Mouse (Mus musculus): ENCODE measurements around the gene Ak3.
"Not testable (repeated sequence)": the region's sequence is repeated elsewhere in the genome, so short reads cannot be mapped to it uniquely, and the experiment has no call there.

Gene Ak3

GRCm38 (mm10) chr19:29042647-29043046 is 5.1 kb downstream of the Ak3 start:
- no peak for DNase-seq

DNA sequence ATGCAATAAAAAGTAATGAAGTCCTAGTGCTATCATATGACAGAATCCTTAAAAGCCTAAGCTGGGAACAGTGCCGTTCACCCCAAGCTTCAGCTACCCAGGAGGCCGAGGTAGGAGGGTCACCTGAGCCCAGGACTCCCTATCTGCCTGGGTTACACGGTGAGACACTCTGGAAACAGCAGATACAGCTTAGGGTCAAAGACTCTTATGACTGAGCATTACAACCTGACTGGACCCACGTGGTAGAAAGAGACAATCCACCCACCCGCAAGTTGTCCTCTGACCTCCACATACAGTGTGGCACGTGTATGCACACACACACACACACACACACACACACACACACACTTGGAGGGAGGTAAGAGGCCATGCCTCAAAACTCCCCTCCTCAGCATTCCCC is 5.6 kb downstream of the Ak3 start:
- no peak for DNase-seq

- no peak for DNase-seq
Measured at GRCm38 (mm10) chr19:29040206-29040605, 7.6 kb downstream of the Ak3 start.

GRCm38 (mm10) chr19:29039334-29039733 is 8.4 kb downstream of the Ak3 start:
- DNase-seq = no peak

- no peak for DNase-seq
Measured at GRCm38 (mm10) chr19:29037541-29037940, 10.2 kb downstream of the Ak3 start.

DNA sequence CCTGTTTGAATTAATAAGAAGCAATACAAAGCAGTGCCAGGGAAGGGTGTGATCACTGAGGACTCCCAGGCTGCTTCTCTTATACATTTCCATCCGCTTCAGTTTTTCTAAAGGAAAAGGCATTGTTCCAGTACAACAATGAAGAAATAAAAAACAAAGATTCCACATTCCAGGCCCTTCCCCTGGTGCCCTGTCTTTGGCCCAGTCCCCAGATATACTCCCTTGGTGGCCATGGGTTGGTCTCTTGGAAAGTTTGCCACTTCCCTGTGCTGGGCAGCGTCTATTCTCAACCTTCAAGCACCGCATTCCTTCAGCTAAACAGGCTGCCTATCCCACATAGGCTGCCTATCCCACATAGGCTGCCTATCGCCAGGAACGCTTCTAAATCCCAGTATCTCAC is 10.7 kb downstream of the Ak3 start:
- DNase-seq = no peak

DNA sequence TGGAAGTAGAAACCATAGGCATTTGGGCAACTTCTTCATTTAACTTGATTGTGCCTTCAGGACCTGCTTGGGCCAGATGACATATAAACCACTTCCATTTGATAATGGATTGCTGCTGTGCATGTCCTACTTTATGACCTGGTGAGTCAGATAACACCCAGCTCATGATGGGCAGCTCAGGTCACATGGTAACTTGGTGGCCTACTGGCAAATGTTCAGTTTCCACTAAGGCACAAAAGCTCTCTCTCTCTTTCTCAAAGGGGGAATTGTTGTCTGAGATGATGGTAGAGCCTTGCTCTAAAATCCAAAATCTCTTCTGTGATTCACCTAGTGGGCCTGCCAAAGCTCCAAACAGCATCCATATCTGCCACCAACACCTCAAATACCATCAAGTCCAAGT is 15.1 kb downstream of the Ak3 start:
- no peak for DNase-seq

GRCm38 (mm10) chr19:29031788-29032187 is 16.0 kb downstream of the Ak3 start:
- no peak for DNase-seq

- DNase-seq = peak; percentile 43 to 51
Measured at GRCm38 (mm10) chr19:29024391-29024947, 23.3 kb downstream of the Ak3 start.

DNA sequence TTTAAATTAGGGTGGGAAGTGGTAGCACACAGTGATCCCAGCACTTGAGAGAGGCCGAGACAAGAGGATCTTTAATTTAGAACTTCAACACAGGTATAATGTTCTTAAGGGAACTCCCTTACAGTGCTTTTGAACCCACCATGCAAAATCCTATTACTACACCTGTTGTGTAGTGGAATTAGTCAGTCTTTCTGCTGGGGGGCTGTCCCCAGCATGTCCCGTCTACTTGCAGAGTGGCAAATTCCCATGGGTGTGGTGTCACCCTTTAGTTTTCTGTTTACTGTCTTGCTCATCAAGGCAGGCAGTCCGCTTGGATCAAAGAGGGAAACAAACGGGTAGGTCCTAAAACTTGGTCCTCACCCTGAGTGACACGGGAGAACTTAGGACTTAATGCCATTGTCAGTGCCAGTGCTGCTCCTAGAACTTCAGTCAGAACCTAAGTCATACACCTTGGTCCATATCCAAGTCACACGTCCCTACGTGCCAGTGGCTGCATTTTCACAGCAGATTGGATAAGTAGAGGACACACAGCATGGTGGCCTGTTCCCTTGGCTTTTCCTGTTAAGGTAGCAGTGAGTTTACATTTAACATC is 25.9 kb downstream of the Ak3 start:
- no peak for DNase-seq

GRCm38 (mm10) chr19:29019647-29020046 is 28.1 kb downstream of the Ak3 start:
- peak in 1 of 2 experiments; percentile 17 for DNase-seq

DNA sequence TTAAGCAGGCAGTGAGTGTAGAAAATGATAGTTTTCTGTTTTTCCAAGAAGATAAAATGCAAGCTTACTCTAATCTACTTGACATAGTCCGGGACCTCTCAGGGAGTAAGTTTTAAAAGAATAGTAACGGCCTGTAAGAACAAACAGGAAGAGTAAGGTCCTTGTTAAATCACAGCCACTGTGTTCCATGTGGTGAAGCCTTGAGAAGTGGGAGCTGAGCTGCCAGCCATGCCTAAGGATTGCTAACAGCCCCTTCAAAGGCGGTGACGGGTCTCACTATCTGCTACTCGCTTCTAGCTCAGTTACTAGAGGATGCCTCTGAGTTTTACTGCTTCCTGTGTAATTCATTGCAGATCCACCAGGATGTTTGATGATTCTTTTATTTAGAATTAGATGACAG is 31.0 kb downstream of the Ak3 start:
- DNase-seq = no peak

- DNase-seq = no peak
Measured at GRCm38 (mm10) chr19:29016204-29016765, 31.5 kb downstream of the Ak3 start.

- no peak for DNase-seq
Measured at GRCm38 (mm10) chr19:29015410-29016203, 32.2 kb downstream of the Ak3 start.

DNA sequence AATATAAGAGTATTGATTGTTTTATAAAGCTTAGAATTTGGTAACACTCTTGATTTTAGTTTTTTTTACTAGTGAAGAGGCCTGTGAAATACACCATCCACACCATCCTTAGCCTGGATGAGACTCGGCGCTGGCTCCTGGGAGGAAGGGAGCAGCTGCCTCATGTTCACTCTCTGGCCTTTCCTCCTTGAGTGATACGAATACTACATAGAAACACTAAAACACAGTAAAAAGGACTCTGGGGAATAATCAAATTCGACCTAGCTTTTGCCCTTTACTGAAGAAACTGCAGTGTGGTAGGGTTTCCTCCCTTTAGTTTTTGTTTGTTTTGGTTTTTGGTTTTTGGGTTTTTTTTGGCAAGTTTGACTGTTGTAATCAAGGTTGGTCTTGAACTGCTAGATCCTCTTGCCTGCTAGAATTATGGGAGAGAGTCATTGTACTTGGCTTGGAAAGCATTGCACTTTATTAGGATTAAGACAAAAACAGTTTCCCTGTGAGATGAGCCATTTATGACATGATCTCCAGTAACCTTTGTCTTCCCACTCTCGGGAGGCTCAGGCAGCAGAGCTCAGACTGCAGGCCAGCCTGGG is 33.2 kb downstream of the Ak3 start:
- no peak for DNase-seq

GRCm38 (mm10) chr19:29011355-29011990 is 36.3 kb downstream of the Ak3 start:
- no peak for DNase-seq

DNA sequence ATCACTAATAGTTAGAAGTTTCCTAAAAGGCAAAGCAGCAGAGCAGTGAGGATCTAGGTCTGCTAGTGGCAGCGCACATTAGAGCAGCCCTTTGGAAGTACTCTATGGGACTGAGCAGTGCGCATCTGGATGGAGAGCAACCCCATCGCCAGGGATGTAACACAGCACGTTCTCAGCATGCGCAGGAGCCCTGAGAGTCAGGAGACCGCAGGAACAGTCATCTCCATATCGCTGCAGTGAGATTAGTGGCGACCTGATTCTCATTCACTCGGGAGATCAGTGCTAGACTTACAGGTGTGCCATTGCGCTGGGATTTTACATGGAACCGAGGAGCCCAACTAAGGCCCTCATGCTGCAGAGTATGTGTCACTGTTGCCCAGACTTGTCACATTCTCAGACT is 38.7 kb downstream of the Ak3 start:
- DNase-seq = no peak

DNA sequence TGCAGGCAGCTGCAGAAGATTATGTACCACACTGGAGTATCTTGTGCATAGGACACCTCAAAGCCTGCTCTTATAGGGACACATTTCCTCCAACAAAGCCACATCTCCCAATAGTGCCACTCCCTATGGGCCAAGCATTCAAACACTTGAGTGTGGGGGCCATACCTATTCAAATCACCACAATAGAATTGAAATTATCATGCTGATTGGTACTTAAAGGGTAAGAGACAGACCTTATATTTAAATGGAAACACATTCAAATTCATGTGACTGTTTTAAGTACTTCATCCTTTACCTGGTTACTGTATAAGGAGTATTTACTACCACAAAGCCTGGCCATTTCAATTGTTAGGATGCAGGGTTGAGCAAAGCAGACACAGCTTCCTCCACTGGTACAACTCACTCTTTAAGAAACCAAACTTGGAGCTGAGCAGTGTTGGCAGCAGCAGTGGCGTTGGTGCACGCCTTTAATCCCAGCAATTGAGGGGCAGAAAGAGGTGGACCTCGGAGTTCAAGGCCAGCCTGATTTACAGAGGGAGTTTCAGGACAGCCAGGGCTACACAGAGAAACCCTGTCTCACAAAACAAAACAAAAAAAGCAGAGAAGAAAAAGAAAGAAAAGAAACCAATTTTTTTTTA is 39.6 kb downstream of the Ak3 start:
- DNase-seq = no peak

DNA sequence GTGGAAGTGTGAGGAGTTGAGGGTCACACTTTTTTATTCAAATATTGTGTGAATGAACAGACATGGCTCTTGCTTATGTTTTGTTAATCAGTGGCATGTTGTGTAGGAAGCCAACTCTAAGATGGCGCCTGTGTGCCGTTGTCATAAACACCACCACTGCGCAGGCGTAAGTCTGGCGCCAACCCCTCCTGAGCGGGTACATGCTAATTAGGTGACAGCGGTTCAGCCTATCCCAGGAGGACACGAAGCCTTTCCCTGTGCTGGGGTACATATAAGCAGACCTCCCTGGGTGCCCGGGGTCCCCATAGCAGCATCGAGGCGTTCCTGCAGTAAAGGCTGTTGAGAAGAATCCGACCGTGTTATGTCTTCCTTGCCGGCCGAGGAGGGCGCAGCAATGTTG is 47.4 kb downstream of the Ak3 start:
- DNase-seq = not testable (repeated sequence)

- no peak for DNase-seq
Measured at GRCm38 (mm10) chr19:28997976-28998630, 49.7 kb downstream of the Ak3 start.

DNA sequence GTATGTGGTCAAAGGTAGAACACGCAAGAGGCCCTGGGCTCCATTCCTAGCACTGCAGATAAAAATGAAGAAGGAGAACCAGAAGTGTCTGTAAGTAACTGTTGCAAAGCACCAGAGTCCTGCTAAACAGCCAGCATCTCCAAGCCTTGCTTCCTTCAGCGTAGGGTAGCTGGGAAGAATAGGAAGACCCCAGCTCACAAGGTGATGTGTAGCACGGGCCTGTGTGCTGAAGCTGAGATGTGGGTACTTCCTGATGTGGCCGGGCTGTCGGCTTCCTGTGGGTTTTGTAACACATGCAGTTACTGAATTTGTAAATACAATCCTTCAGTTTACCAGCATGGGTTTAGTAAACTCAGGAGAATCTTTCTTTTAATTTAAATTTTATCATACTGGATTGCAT is 52.4 kb downstream of the Ak3 start:
- DNase-seq = no peak

- DNase-seq = peak; percentile 32 to 56
Measured at GRCm38 (mm10) chr19:28994870-28995269, 52.9 kb downstream of the Ak3 start.
